Mouse (Mus musculus) erythroblast, adult 5-6 weeks (primary cell): ENCODE measurements at regions not wholly inside any gene's neighbourhood (a gene's known extent, or its start where the extent isn't known, plus 50 kb on each side); places are given as distances from the start of the nearest gene placed in this dataset.
"Not testable (repeated sequence)": the region's sequence is repeated elsewhere in the genome, so short reads cannot be mapped to it uniquely, and the experiment has no call there.

ENCODE experiments used
- ATAC-seq: replicated peaks from 2 replicates; pipeline ENCODE4 v1.8.0; 2016; ENCODE audit warnings: moderate number of reproducible peaks, mild to moderate bottlenecking, moderate TSS enrichment, inconsistent platforms; ENCODE audit not compliant: poor library complexity, low FRiP score, severe bottlenecking

DNA sequence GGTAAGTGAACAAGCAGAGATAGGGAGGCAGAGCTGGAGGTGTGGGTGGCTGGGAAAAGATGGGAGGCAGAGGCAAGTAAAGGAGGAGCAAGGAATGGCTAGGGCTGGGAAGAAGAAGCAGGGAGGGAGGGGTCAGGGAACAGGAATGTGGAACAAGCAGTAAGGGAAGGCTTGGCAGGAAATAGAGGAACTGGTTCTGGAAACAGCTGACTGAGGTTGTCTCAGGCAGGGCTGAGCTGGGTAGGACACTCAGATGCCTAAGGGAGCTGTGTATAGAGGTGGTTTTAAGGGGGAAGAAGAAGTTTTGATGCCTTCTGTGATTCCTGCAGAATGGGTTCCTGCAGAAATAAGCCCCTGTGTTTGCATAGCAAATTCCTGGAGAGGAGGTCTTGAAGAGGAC lies 92.7 kb downstream of the Nucb2 start:
- no peak for ATAC-seq

DNA sequence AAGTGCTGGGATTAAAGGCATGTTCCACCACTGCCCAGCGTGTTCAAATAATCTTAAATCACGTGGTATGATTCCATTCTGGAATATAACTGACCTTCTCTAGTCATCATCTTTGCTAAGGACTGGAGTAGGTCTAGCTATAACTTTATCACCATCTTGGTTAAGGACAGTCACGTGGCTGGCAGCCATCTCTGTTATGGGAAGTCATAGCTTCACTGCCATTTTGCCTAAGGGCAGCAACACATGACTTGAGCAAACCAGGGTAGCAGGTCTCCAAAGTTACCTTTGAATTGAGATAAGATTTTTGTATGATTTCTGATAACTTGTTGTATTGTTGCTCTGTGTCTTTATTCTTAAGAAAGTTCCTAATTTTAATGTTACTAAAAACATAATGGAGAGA lies 96.2 kb downstream of the Nucb2 start:
- ATAC-seq: no peak

DNA sequence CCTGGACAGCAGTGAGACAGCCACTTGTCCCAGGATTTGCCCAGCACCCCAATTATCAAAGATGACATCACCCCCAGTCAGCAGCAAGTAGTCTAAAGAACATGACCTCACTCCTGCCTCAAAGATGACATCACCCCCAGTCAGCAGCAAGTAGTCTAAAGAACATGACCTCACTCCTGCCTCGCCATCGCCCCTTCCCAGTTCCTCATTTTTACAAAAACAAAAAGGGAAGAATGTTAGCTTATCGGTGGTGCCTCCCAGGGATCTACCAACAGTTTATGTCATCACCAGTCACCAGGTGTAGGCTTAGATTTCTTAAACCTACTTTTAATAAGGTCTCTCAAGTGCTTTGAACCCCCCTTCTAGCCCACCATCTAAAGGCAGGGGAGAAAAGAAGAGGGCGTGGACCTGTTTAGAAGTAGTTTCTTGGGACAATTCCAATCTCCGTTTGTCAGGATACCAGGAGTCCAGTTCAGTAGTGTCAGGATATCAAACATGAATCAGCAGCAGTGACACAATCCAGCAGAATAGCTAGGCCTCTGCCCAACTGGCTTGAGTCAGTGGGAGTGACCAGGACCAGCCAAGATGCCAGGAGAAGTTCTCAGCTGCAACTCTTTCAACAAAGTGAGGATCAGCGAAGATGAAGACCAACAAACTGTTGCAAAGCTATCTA lies 99.1 kb downstream of the Nucb2 start:
- no peak for ATAC-seq

DNA sequence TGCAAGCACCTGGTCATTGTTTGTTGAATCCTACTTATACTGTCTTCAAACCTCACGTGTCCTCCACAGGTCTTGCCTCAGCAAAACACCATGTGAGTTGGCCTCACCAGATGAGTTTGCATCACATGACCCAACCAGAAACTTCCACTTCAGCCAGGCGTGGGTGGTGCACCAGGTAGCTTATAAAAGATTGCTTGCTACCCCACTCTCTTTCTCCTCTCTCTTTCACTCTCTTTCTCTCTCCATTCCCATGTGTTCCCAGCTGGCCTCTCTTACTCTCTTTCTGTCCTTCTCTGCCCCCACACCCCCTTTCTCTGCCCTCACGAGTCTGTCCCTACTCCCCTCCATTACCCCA lies 99.6 kb downstream of the Nucb2 start:
- ATAC-seq: no peak

DNA sequence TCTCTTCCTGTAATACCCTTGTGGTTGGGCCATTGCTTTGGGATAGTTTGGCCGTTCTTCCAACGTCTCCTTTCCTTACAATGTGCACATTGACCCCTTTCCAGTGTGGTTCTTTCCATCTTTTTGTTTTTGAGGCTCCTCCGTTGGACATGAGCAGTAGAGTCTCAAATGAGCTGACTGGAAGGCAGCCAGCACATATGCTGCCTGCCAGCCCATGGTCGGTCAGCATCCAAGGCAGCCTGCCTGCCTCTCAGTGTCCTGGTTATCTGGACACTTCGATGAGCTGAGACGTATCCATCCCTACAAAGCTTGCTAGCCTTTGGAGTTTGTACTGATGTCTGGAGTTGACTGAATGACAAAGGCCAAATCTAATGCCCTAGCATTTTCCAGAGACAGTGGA lies 102.1 kb downstream of the Nucb2 start:
- ATAC-seq: no peak

DNA sequence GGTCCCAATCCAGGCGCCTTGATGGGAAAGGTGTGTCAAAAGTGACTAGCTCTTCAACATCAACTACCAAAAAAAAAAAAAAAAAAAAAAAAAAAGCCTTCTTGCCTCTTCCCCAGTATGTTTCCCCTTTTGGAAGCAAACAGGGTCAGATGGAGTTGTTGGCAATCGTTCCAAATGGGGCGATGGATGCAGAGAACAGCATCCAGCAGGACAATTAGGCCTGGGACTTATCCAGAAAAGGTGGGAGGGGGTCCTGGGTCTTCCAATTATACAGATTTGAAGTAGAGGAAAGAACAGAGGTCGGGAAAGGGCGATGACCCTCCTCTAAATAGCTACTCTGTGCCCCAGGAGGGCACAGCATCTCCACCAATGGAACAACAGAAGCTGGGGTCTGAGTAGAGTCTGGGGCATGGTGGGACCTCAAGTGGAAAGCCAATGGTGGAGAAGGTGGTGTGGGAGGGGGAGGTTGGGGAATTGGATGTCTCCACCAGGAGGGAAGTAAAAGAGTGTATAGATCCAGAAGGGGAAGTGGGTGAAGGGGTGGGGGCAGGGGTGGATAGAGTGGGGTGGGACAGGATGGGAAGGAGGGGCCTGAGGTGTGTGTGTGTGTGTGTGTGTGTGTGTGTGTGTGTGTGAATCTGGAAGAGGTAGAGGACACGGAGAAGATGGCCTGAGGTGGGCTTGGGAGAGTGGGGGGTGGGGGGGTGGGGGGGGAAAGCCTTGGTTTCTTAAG lies 102.7 kb downstream of the Nucb2 start:
- ATAC-seq: no peak

DNA sequence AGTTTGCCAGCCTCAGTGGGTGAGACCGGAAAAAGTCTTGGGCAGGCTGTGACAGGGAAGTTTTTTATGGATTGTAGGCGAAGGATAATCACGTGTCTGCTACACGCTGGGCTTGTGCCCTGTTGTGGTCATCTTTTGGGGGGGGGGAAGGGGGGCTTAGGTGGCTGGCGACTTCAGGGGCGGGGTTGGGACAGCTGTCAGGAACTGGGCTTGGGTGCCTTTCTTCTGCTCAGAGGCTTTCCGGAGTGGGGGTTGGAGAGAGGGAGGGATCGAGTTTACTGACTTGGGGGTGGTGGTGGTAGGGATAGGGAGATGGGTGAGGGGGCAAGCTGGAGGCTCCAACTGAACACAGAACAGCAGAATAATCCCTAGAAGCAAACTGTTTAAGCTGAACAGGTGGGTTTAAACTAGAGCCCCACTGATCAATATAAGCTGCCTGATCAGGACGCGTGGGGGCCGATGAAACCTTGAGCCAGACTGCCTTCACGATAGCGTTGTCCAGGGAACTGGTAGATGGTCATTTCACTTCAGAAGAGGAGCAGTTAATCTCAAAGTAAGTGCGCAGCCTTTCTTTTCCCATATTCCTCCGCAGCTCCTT lies 103.6 kb downstream of the Nucb2 start:
- no peak for ATAC-seq

DNA sequence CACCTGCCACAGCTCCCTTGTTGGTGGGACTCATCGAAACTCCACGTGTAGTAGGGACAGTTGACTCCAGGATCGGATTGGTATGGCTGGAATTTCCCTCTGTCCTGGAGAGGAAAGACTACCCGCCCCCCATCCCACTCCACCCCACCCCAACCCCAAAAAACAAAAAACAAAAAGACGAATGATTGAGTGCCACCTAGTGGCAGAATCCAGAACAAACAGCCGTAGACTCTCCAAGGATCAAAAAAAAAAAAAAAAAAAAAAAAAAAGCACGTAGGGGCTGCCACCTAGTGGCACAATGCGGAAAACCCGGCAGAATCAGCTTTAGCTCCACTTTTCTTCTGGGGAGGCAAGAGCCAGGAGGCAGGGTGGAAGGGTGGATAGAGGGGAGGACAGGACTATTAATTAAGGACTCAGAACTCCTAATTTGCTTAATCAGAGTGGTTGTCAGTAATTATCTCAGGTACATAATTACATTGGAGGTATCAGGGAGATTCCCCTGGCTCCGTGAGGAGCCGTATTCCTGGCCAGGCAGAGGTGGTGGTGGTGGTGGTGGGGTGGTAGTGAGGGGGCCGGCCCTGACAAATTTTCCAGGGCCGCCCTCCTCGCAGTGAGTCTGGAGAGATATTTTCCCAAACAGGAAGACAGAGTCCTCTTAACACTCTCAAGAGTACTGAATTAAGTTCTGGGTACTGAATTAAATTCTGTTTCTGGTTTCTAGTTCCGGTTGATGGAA lies 104.3 kb downstream of the Nucb2 start:
- peak; percentile 65; the same call in 1 of the 2 replicates for ATAC-seq

DNA sequence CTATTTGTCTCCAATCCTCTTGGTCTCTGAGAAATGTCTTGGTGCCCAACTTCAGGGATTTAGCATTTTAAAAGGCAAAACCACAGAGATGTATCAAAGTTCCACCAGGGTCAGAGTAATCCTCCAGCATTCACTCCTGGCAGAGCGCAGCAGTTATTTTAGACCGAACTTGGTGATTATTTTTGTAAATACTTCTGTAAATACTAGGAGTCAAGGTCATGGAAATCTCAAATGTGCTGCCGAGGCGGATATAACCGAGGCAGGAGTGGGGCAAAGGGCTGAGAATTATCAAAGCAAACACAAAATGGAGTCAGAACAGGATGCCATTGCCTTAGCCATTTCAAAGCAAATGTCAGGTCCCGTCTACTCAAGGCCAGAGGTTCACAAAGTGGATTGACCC lies 105.2 kb downstream of the Nucb2 start:
- no peak for ATAC-seq

DNA sequence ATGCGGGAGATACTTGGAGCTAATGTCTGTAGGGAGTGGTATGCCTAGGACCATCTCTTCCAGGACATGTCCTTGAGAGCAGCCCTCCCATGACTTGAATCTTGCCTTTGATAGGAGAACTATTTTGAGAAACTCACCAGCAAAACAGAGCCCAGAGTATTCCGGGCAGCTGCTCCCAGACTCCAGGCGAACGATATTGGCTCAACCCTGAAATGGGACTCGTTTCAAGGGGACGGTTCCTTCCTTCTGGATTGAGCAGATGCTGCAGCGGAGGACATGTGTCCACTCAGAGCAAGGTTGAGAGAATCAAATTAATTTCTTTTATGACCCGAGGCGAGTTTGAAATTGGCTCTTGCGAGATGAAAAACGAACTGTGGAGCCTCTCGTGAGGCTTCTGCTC lies 105.7 kb downstream of the Nucb2 start:
- no peak for ATAC-seq

DNA sequence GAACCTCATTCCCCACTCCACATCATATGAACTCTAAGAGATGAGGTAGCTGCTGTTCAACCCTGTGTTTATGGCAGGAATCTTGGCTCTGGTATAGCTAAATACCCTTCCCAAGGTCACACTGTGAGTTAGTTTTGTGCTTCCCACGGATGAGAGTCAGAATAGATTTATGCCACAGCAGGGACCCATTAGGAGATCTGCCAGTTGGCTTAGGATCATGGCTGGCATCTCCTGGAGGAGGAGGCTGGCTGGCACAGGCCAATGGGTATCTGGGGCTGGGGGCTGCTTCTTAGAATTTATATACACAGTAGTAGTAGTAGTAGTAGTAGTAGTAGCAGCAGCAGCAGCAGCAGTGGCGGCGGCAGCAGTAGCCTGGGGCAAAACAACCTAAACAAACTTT lies 111.8 kb downstream of the Nucb2 start:
- ATAC-seq: no peak

DNA sequence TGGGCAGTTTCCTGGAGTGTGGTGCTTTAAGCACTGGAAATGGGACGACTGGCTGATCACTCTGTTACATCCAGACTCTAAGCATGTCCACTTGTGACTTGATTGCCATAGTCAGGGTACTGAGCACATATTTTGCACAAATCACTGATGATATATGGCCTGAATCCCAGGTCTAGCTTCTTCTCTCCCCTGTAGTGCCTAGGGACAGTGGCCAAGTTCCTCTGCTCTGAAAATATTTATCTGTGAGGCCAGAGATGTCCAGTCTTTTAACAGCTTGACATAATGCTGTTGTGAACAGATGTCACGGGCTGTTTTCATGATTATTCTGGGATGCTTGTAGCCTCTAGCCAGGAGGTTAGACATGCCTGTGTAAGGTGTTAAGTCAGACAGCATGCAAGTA lies 115.5 kb downstream of the Nucb2 start:
- ATAC-seq: no peak

DNA sequence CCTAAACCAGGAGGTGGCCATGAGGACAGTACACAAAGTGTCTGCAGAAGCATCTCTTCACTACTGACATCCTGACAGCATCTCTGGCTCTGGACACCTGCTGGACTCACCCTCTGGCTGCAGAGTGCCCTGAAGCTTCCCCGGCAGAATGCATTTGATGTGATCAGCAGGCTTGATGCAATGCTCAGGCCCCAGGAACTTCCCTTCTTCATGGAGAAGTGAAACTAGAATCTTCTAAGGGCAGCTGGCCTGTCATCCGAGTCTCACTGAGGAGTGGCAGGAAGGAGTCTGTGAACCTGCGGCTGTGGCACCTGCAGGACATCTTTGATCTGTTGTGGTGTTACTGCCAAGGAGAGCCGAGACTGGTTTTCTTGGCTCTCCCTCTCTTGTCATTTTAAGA lies 116.2 kb downstream of the Nucb2 start:
- ATAC-seq: no peak

DNA sequence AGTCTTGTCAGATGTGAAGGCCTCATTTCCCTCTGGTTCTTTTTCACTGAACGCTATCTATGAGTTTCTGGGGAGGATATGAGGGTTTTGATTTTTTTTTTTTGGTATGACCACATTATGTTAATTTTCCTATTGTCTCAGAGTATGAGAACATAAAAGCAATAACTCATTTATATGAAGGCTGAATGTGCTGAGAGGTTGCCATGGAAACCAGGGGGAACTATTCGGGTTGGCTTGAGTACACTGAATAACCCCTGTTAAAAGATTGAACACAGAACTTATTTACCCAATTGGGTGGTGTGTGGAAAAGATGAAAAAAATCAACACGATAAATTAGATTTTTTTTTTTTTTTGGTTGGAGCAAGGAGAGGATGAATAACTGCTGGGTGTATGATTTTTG lies 129.0 kb downstream of the Nucb2 start:
- ATAC-seq: no peak

DNA sequence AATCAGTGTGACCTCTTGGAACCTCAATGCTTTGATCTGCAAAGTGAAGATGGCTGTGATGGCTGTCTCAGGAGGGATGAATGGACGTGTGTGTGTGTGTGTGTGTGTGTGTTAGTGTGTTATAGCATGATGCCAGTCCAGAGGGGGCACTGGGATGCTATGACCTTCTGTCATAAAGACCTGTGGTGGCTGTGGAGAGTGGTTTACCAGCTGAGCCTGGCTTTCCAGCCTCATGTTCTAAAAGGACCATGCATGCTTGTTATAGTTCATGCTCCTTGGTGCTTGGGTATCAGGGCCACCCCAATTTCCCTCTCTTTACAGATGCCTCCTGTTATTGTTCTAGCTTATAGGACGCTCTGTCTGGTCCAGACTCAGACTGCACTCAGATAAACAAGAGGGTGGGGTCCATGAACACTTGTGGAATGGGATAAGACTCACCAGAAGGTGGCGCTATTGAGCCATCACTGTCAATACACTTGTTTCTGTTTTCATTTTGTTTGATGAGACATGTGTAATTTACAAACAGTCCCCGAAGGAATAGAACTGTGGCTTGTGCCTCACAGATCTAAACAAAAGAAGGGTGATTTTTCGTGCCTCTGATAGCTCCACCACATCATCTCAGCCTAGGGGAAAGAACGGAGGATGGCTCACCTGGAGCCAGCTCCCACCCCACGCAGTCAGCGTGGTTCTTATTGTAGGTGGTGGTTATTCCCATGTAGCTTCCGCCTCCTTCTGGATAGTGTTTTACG lies 140.9 kb downstream of the Nucb2 start:
- ATAC-seq: no peak

DNA sequence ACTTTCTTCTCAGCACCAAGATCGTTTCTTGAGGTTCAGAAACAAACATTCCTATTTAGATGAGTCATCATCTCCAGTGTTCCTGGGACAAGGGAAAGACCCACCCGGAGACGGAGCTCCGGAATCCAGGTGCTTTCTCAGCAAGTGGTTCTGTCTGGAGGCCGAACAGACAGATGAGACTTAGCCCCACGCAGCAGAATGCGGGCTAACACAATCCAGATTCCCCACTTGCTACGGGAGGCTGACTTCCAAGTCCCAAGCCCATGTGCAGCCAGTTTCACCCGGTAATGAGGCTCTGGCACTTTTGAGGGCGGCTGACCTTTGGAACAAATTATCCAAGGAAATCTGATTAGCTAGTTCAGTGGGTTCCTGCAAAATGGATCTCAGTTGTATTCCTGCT lies 150.3 kb downstream of the Nucb2 start:
- ATAC-seq: no peak

DNA sequence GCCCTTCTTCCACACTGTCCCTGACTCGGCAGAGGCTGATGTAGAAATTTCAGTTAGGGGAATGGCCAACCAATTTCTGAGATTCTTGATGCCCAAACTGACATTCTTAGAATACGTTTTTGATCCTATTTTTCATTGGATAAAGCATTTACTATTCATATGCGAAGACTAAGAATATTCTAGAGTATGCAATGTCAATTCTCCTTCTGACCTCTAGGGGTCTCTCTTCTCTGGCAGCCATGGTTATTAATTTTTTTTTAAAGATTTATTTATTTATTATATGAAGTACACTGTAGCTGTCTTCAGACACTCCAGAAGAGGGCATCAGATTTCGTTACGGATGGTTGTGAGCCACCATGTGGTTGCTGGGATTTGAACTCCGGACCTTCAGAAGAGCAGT lies 152.9 kb downstream of the Nucb2 start:
- not testable (repeated sequence) for ATAC-seq

DNA sequence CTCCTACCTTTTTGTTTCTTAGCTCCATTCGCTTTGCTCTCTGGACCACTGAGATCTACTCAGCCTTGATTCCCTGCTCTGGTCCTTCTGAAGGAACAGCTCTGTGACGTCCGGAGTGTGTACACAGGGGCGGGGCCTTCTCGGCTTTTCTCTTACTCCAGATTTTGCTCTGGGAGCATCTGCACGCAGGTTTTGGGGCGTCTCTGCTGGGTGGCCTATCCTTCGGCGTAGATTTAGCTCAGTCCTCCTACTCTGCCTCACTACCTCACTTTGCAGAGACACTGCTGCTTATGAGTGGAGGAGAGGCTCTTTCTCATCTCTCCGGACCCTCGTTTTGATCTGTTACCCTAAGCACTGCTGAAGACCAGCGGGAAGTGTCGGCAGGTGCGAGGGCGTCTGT lies 161.4 kb downstream of the Nucb2 start:
- ATAC-seq: no peak

DNA sequence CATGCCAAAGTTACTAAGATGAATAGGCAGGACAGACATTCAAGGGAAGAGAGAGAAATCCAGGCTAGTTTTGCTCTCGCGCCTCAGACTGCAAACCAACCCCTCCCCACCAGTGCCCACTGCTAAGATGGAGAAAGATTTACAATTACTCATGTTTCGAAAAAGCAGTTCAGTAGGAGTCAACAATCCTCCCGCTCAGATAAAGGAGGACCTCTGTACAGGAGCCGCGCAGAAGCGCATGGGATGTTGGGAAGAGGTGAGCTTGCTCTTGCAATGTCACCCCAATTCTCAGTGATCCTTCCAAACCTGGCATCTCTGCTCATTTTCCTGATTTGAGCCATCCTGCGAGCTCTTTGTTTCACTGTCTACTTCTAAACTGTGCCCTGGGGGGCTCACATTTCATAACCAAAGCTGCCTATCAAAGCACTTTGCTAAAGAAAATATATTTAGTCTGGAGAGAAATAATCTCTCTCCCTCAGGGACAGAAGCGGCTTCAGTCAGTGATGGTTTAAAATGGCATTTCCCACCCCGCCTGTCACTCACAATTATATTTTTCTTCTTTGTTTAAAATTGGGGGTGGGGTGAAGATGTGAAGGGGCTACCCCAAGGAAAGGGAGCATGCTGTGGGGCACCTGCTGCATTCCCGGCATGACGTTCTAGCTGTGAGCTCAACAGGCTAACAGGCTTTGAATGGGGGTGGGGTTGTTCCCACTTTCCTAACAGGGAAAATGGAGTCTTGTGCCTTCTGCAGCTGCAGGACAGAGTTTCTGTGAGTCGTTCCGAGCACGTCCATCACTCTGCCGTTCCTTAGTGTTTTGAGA lies 170.2 kb downstream of the Nucb2 start:
- ATAC-seq: no peak
